Mouse (Mus musculus) inflammation-experienced regulatory T-cells, adult 16 weeks (primary cell): Measurements from ENCODE around the gene Gcnt2. TPM values are rescaled to one million over a fixed set of nuclear protein-coding genes. Genes with fewer than 3 reads are reported as not detected.

ENCODE experiments used
- polyA plus RNA-seq: library from polyadenylated mRNA; unstranded; fragments of 100-300 nt; shearing (Covaris generic); gene quantifications from one replicate; pipeline ENCODE4 v1.2.1, GENCODE M21; 2017

The Gcnt2 gene
- 0.80 TPM for polyA plus RNA-seq

GRCm38 (mm10) chr13:40859652-40860399 lies at the start of gene Gcnt2:
Gene Gcnt2 (plus strand): TSS chr13:40859754.

GRCm38 (mm10) chr13:41000926-41001639 lies 141.5 kb downstream of the Gcnt2 start, which contains the start of gene Pak1ip1:
Gene Pak1ip1 (plus strand): TSS chr13:41001023.

Other genes with a start within 250 kb of the Gcnt2 start
- not detected for gene Tfap2a, start 121.4 kb upstream of the Gcnt2 start, polyA plus RNA-seq
- 104 TPM for gene Pak1ip1, start 141.3 kb downstream of the Gcnt2 start, polyA plus RNA-seq
- 195 TPM for gene Tmem14c, start 156.5 kb downstream of the Gcnt2 start, polyA plus RNA-seq
- gene Mak, start 220.0 kb downstream of the Gcnt2 start, polyA plus RNA-seq, result not detected